Mouse (Mus musculus) spleen, postnatal 36 days (tissue): Measurements from ENCODE around the gene Tcf20.

Experiments
- DNase-seq, 2 experiments: peaks; one replicate each; pipeline ENCODE4 v3.0.0; 2022; ENCODE audit warnings: low spot score in 2 of 2, mixed read lengths in 1 of 2

Tcf20 gene

DNA sequence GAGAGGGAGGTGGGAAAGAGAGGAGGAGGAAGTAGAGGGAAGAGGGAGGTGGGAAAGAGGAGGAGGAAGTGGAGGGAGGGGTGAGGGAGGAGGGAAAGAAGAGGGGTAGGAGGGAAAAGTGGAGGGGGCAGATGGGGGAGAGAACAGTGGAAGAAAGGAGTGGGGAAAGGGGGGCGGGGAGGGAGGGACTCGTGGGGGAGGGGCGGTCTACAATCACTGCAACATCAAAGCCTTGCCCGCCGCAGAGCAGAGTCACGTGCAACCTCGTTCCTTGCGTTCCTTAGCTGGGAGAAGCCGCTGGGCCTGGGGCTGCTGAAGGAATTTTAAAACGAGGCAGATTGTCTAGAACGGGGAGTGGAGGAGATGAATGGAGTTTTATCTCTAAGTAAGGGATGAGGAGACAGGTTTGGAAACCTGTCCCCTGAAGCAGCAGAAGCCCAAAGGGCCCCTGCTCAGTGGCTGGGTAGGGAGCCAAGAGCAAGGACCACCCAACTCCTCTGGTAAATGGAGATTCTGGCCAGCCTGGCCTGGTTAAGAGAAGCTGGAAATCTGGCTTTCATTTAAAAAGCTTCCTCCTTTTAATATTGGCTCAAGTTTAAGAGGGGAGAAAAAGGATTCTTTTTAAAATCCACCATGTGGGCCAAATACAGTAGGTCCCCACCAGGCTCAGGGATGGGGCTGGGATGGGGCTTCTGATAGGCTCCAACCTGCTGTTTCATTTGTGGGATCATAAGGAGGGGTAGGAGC is 62.8 kb downstream of the Tcf20 start:
- DNase-seq: no peak

DNA sequence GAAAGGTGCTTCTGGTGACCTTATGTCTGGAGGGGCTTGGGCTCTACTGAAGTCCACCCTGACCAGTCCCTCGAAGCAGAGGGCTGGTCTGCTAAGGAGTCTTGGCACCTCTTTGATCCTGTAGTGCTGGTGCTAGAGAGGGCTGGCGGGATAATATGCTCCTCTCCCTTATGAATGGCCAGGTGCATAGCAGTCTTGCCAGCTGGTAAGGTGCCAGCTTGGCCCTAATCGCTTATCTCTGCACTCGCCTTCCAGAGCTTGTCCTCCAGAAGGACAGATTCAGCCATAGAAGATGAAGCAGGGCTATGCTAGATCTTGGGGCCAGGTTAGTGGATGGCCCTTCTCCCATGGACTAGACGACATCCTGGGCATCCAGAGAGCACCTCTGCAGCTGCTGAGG is 64.1 kb downstream of the Tcf20 start:
- DNase-seq: no peak

DNA sequence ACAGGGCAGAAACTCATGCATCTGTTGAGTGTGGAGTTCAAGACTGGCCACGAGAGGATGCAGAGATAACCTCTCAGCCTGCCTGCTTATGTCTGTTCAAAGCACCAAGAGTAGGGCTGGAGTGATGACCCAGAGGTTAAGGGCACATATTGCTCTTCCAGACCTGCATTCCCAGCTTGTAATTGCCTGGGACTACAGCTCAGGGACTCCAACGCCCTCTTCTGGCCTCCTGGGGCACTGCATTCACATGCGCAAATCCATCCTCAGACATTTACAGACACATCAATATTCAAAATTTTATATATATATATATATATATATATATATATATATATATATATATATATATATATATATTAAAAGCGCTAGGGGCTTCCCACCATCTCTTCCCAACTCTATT is 64.9 kb downstream of the Tcf20 start:
- no peak for DNase-seq

DNA sequence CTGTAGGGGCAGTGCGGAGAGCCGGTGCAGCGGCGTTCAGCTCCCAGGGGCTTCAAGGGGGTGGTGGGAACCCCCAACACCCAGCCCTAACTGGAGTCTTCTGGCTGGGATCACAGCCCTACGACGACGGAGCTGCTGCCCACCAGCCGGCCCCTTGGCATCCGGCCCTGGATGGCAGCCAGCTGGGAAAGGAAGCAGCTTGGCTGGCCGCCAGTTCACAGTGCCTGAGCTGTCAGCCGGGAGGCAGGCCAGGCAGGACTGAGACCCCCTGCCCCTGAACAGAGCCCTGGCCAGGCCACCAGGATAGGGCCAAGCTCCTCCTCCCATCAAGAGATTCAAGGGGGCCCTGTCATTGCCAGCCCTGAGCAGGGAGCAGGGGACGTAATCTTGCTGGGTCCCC is 65.6 kb downstream of the Tcf20 start:
- DNase-seq: peak; percentile 22 to 32

DNA sequence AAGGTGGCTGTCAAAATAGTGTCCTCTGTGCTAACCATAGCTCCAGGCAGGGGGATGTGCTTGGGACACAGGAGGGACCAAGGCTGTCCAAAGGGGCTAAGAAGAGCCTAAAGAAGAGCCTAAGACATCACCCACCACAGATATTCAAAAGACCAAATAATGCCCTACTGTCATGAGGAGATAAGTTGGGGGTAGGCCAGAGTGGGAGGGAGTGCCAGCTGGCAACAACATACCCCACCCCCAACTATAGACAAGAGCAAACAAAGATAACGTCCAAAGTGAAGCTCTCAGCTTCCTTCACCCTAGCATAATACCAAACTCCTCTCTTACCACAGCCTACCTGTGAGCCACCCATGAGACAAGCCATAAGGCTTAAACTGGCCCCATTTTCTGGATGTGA is 66.1 kb downstream of the Tcf20 start:
- no peak for DNase-seq

DNA sequence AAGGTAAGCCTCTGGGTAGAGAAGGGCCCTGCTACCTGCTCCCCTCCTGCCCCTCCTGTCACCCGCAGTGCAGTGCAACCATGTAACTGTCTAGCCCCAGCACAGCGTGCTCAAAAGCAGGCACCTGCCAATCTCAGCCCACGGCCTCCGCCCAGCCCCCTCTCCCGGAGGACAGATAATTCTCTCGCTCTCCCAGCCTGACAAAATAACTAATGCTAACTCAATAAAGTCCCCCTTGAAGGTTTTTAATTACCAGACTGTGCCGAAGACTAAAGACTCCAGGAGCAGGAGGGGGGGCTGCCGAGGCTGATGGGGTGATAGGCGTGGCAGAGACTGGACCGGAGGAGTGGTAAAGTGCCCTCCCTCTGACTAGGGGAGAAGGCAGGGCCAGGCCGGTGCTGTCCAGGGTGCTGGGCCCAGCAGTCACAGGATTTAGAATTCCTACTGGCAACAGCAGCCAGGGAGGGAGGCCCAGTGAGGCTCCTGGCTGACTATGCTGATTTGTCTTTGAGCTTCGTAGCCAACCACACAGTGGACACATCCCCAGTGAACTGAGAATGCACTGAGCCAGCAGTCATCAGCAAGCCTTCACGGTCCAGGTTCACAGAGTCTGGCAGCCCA is 66.7 kb downstream of the Tcf20 start:
- DNase-seq: no peak

DNA sequence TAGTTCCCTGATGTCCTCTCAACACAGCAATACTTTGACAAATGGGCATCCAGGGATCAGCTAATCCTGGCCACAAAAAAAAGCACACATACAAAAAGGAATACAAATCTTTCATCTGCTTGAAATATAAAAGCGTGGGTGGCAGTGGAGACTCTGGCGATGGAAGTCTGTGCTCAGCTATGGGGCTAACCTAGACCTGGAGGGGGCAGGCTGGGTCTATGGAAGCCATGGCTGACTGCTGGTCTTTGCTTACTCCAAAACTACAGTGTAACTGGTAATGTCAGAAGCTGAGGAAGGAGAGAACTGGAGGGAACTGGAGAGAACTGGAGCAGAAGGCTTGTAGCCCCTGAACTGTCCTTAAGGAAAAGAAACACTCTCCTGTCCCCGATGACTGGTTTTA is 69.7 kb downstream of the Tcf20 start:
- DNase-seq: no peak

DNA sequence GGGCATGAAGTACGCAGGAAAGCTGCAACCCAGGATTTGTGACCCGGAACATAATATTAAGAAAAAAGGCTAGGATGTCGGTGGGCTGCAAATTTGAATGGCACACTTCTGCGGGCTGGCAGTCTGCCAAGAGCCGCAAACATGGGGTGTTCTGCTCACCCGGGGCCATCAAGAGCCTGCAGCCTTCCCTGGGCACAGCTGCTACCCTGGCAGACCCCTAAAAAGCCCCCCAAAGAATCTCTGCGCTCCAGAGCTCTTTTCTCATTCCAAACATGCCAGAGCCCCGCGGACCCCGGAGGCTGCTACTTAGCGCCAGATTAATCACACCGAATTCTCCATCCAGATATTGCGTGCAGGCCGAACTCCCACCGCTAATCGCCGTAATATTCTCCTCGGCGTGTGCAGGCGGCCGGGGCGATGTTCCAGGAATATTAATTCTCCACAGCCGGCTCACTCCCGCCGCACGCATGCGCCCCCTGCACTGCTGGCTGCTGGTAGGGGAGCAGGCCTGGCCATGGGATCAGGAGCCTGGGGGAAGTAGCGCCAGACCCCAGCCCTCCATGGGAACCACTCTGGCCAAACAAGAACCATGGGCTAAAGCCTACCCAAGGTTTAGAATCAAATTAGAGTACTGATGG is 70.3 kb downstream of the Tcf20 start:
- no peak for DNase-seq

DNA sequence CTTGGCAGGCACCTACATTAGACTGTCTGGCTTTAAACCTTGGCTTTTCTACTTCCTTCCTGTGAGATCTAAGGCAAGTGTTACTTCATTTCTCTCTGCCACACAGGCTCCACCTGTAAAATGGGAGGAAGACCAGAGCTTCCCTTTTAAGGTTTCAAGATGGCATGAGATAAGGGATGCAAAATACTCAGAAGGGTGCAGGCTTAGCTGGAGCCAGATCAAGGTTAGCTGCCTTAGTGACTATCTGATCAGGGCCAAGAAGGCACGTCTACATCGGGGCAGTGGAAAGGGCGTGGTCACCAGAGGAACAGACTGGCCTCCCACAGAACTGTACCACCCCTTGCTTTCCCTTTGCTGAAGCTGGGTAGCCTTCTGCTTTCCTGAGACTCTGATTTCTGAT is 73.2 kb downstream of the Tcf20 start:
- DNase-seq: no peak

DNA sequence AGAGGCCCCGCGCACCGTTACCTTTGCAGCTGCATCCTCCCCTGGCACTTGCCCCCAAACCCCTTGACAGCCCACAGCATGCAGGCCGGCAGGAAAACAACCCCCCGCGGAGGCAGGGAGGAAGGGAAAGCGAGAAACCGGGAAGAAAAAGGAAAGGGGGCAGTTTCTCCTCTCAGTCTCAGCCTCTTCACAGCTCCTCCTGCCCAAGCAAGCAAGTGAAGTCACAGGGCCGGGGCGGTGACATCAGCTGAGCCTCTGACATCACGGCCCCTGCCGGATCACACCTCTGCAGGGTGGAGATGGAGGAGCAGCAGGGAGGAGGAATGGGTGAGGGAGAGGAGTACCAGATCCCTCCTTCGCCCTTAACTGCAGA is 75.7 kb downstream of the Tcf20 start:
- DNase-seq: no peak

DNA sequence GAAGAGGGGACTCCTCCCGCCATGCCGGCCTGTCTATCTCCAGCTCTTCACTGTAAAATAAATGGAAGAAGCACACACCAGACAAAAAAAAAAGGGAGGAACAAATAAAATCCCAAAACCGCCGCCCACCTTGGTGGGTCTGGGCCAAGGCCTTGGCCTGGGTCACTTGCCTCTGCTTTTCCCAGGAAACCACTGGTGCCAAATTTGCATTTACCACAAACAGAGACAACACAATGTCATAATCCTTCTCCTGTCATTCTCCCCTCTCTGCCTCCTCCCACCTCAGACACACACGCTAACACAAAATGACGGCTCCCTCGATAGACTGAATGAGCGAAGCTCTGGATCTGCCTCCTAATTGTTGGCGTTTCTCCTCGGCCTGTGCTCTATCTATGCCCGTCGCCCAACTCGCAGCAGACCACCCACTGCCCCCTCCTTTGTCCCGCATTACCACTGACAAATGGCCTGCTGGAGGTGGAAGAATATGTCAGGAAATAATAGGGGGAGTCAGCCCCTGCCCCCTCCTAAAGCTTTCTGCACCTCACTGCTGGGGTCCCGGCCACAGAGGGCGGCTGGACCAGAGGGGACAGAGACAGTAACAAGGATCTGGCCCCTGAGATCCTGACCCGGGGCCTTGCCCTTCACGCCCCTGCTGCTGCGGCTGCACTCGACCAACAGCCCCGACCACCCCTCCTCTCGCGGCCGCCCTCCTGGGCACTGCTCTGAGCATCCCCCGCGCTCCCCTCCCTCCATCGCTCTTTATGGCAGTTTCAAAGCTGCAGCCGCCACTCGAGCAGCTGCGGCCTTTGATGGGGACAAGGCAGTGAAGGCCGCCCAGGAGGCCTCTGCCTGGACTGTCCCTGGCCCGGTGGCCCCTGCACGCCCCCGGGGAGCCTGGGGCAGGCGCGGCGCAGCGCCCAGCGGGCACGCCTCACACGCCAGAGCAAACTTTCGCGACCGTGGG is 76.4 kb downstream of the Tcf20 start:
- DNase-seq: no peak

DNA sequence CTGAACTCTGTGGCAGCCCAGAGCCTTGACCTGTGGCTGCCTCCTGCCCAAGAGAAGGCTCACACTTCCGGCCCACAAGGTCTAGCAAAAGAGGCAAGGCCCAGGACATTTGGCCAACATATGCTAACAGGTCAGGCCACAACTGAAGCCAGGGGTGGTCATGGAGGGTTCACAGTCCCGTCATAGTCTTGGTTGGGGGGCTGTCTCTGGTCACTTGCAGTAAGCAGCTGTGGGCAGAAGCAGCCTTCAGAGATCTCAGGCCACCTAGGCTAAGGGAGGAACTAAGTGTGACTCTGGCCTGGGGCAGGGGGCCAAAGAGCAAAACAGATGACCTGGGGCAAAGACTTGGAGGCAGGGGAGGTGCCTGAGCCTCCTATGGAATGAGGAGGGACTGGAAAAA is 77.1 kb downstream of the Tcf20 start:
- DNase-seq: no peak

DNA sequence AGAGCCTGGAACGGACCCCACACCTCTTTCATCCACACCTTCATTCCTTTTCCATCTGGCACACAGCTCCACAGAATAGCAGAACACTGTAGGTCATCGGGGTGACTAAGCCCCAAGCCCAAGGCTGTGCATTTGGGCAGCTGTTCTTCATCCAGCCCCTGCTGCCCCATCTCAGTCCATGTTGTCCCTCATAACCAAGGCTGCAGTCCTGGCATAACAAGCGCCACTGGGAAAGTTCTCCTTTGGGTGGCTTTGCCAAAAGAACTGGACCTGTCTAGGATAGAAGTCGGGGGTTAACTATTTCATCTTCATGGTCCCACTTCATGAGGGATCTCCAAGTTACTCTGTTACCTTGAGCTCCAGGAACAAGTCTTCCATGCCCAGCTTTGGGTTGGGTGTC is 77.9 kb downstream of the Tcf20 start:
- no peak for DNase-seq

DNA sequence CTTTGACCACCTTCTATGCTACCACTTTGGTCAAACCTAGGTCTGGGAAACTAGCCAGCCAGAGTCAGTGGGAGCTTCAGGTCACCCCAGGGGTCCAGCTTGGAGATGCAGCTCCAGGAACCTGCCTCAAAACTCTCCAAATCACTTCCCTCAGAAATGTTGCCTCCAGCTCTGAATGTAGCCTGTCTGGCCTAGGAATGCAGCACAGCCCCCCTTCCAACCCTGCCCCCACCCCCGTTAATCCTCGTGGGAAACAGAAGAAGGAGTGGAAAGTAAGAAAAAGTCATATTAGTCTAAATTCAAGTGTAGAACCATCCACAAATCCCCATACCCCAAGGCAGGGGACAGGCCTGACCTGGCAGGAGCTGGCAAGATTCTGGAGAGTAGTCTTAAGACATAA is 79.2 kb downstream of the Tcf20 start:
- no peak for DNase-seq

DNA sequence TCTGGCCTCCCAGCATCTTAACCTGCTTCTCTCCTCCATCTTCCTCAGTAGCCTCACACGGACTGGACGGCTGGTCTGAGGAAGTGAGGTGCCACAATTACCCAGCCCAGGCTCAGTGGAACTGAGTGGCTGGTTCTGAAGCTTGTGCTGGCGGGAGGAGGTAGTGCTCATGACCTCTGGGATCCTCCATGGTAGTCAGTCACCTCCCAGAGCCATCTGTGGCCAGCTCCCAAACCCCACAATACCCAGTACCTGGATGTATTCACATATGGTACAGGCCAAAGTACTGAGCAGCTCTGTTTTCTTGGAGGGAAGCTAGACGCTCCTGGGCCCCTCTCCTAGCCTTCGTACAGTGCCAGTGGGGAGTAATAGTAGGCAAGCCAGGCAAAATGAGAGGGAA is 80.4 kb downstream of the Tcf20 start:
- no peak for DNase-seq

DNA sequence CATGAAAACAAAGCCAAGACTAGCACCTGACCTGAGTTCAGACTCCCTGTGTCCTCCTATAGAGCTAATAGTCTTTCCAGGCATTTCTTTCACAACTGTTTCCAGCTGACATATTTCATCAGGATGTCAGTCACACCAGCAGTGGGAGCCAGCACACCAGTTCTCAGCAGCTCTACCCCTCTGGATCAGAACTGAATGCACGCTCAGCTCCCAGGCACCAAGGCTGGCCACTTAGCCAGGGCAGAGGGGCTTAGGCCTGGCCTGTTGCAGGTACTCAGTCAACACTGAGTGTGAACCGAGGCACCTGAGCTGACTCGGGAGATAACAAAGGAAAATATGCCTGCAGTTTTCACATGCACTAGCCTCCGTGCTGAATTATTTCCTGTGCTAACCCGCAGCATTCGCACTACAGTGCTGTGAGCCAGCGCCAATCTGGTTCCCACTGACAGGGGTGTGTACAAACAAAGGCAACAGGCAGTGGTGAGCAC is 81.1 kb downstream of the Tcf20 start:
- no peak for DNase-seq

DNA sequence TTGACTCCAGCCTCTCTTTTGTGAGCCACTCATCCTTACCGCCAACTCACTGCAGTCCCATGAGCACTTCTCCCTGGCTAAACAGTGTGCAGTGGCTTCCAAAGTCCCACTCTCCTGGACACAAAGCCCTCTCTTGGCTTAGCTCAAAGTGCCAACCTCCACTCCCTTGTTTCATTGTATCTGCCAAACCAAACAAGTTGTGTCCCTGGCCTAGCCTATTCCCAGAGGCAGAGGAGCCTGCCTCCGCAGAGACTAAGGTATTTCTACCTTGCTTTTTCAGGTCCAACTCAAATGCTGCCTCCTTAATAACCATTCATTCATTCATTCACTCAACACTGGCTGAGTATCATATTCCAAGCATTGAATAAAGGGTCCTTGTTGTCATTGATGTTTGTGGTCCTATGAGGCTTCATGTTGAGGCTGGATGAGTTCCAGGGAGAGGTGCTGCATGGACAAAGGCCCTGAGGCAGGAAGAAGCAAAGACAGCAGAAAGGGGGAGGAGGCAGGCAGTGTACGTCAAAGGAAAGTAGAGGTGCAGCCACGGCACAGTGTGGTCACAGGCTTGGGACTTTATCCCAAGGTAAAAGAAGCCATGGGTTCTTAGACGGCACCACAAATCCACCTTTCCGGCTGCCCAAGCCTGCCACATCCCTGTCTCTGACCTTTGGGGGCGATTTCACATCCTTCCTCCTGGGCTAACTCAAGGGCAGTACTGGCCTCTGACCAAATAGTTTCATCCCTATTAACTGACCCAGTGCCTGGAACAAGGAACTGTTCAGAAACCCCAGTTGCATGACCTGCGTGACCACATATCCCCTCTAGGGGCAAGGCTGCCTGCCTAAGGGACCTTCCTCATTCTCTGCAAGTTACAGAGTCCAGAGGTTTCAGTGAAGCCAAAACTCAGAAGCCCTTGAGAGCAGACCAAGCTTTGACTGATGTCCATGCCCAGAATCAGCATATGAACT is 82.0 kb downstream of the Tcf20 start:
- peak in 1 of 2 experiments; percentile 42 for DNase-seq

DNA sequence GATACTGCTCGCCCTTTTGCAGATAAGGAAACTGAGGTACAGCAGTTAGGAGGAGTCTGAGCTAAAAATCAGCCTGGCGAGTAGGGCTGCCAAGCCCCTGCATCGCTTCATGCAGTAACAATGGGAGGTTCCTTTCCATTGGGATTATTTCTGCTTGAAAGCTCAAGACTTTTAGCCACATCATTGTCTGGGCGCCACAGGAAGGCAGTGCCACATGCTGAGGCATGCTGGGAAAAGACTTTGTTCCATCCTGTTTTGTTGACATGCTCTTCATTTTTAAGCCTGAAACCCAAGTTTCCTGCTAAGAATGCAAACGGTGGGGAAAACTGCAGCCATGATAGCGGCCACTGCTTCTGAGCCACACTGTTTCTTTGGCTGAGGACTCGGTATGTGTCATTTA is 83.1 kb downstream of the Tcf20 start:
- DNase-seq: no peak

DNA sequence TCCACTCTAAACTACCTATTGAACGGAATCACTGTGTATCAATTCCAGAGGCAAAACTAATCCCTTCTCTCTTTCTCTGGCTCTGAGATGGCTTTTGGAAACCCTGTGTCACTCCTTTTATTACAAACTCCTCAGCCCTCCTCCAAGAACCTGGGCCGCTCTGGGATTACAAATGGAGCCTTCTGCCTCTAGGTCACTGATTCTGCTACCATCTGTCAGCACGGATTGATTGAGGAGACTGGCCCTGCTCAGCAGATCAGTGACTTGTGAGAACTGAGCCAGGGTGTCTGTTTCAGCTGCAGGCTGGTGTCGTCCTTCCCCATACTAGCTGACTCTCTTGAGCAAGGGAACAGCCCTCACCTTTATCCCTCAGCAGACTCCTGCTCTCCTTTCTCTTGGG is 85.2 kb downstream of the Tcf20 start:
- no peak for DNase-seq

DNA sequence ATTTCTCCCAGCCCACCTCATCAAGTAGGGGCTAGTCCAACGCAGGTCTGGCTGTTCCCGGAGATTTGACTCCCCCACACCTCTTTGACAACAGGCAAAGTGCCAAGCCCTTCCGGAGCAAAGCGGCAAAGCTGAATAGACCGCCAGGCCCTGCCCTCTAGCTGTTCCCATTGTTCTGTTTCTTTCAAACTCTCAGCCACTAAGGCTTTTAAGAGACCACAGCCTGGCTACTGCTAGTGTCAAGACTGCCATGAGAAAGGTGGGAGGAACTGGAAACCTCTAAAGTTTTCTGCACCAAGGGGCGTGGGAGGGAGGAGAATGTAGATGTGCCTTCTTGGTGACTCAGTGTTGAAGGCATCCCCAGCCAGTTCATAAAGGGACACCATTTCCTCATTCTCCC is 86.4 kb downstream of the Tcf20 start:
- DNase-seq: no peak

DNA sequence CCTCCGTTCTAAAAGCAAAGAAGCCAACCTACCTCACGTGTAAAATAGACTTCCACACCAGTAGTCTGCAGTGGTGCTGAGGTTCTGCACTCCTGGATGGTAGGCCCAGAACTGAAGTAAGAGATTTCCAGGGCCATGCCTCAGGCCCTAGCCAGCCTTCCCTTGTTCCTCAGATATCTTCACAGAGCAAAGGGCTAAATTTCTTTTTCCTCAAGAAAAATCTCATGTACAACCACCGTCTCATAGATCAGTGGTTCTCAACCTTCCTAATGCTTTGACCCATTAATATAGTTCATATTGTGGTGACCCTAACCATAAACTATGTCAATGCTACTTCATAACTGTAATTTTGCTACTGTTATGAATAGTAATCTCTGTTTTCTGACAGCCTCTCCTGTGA is 87.3 kb downstream of the Tcf20 start:
- DNase-seq: no peak
